Mouse (Mus musculus): Measurements from ENCODE around the gene 4930503B20Rik.

DNA sequence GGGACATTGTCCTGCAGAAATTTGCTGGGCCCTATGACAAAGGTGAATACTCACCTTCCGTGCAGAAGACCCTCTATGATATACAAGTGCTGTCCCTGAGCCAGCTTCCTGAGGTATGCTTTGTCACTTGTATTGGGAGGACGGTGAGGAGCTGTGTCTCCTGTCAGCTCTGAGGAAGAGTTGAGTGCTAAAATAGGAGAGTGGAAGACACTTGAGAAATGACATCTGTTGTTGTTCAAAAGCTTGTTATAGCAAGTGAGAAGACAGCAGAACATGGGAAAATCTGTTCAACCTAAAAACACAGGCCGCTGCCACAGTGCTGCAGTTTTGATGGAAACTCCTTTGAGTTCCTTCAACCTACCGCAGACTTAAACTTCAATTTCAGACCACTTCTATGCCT is 25.4 kb downstream of the 4930503B20Rik start:
- no peak for TF ChIP-seq CTCF (IDR thresholded peaks at IDR 0.05; ENCODE audit: low read depth, low read length)
- TF ChIP-seq EP300 (IDR thresholded peaks at IDR 0.05; ENCODE audit: insufficient read depth, low read depth, low read length) = no peak

Measured in ES-Bruce4 (cell line).